Mouse (Mus musculus) liver, embryonic 14.5 days (tissue): ENCODE data around the gene Krr1.

Experiments
- CTCF ChIP-seq: IDR thresholded peaks from 2 replicates; pipeline ENCODE4 v1.5.1; 2016; ENCODE audit warnings: antibody characterized with exemption, low read depth, control low read depth
- EP300 ChIP-seq: IDR thresholded peaks from 2 replicates; pipeline ENCODE4 v1.6.1; 2016; ENCODE audit warnings: antibody characterized with exemption, low read depth

- TF ChIP-seq CTCF (no peak), EP300 (no peak)
Measured at GRCm38 (mm10) chr10:111945563-111945962, 26.9 kb upstream of the Krr1 start.
